Comparison of ENCODE assay signal across 8 mouse cellular contexts in the genomic region with DNA sequence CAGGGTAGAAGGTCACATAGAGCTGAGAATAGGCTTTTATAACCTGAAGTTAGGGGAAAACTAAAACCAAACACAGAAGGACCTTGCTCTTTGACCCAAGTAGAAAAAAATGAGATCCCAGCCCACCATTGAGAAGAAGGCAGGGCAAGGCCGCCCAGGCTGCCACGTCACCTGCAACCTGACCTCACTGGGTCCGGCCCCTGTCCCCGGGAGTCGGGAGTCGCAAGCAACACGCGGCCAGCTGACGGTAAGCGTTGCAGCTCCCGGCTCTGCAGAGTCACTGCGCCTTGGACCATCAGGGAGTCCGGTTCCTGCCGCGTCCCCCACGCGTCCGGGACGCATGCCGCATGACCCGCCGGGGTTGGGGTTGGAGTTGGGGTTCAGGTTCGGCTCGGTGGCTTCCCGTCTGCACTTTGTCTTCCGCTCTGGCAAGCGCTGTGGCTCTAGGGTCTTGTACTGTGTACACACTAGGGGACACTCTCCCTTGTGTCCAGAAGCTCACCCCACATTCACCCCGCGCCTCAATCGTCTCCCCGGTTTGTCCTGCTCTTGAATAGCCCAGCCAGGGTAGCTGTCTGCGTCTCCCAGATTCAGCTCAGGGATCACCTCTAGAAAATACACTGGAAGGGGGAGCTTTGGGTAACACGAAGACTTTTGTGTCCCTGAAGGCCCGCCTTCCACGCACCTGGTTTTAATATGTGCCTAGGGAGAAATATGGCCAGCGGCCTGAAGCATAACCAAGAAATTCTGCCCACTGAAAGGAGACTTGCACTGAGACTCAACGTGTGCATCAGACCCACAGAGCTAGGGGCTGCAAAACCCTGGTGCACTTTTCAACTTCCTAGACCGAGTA. TPM values are rescaled to one million over a fixed set of nuclear protein-coding genes. Genes with fewer than 3 reads are reported as not detected.
DNase-seq lines count a peak whose midpoint lies in the region; ATAC-seq lines count a peak whose summit lies in the region.

A gene (plus strand): TSS at position 187 of the 853 bp plus-strand sequence.

- no peaks in the 10 kb centered on the region for H3K9me3 ChIP-seq in embryonic facial prominence, embryonic 11.5 days (replicated peaks; ENCODE audit: control insufficient read depth, low read length)
- H3K9me3 ChIP-seq in midbrain, embryonic 16.5 days (replicated peaks; ENCODE audit: control insufficient read depth, low read length, poor library complexity, severe bottlenecking), result no peaks in the 10 kb centered on the region

- ATAC-seq in embryonic facial prominence, embryonic 11.5 days (replicated peaks; ENCODE audit: insufficient number of reproducible peaks, low FRiP score, low TSS enrichment, low read depth), result peak; percentile 53; the same call in 1 of the 2 replicates
- 0 out of 2 replicates have a peak, but pooled peaks have one; percentile 29 for ATAC-seq in midbrain, embryonic 16.5 days

- DNase-seq in gastrocnemius, postnatal 14 days, result peak; percentile 32
- DNase-seq in gastrocnemius, adult 18-20 months (ENCODE audit: low spot score), result no peak
- peak; percentile 70 for DNase-seq in embryonic facial prominence, embryonic 11.5 days (ENCODE audit: low spot score)
- peak; percentile 57 to 65 for DNase-seq in heart, postnatal 10 days
- peak; percentile 89 to 91 for DNase-seq in kidney, postnatal 36 days
- DNase-seq in layer of hippocampus, adult 8-10 months (ENCODE audit: low spot score in 2 of 2), result no peak
- no peak for DNase-seq in spleen, adult 12 weeks (ENCODE audit: low spot score)

- H3K36me3 ChIP-seq in embryonic facial prominence, embryonic 11.5 days (replicated peaks; ENCODE audit: control insufficient read depth, insufficient read depth, low read depth, low read length), result no peaks in the 10 kb centered on the region
- H3K36me3 ChIP-seq in midbrain, embryonic 16.5 days (ENCODE audit: control insufficient read depth, insufficient read depth, low read length), result no peaks in the 10 kb centered on the region

- no peaks in the 10 kb centered on the region for H3K27me3 ChIP-seq in embryonic facial prominence, embryonic 11.5 days (ENCODE audit: control insufficient read depth, insufficient read depth, low read length)
- peaks cover 18% of the 10 kb centered on the region for H3K27me3 ChIP-seq in midbrain, embryonic 16.5 days (ENCODE audit: control insufficient read depth, insufficient read depth, low read depth, low read length)

- peak within 1 kb of the TSS; percentile 80 for H3K4me2 ChIP-seq in embryonic facial prominence, embryonic 11.5 days (ENCODE audit: low read depth, low read length)
- peak within 1 kb of the TSS; percentile 57 for H3K4me2 ChIP-seq in midbrain, embryonic 16.5 days (ENCODE audit: low read length)

- intact Hi-C loops in gastrocnemius, postnatal 14 days (cut with DNase I; ENCODE audit: low total_unique reads), result no loop called here
- intact Hi-C loops in heart, postnatal 10 days (cut with DNase I), result no loop called here

- 1% methylated on average over 38 of the region's 38 CpGs for WGBS in embryonic facial prominence, embryonic 11.5 days
- 3% methylated on average over 38 of the region's 38 CpGs for WGBS in midbrain, embryonic 16.5 days

- no peaks in the 10 kb centered on the region for H3K4me1 ChIP-seq in embryonic facial prominence, embryonic 11.5 days (ENCODE audit: control insufficient read depth, insufficient read depth, low read length)
- H3K4me1 ChIP-seq in midbrain, embryonic 16.5 days (ENCODE audit: control insufficient read depth, insufficient read depth, low read length), result peaks cover 3% of the 10 kb centered on the region; the same call in 1 of the 2 replicates

- H3K4me3 ChIP-seq in embryonic facial prominence, embryonic 11.5 days (ENCODE audit: low read depth, low read length), result peak within 1 kb of the TSS; percentile 37
- peak within 1 kb of the TSS; percentile 40 for H3K4me3 ChIP-seq in midbrain, embryonic 16.5 days (ENCODE audit: low read depth, low read length)

- H3K9ac ChIP-seq in embryonic facial prominence, embryonic 11.5 days (replicated peaks; ENCODE audit: low read length), result peak within 1 kb of the TSS; percentile 57
- no peak within 1 kb of the TSS; the same call in 1 of the 2 replicates for H3K9ac ChIP-seq in midbrain, embryonic 16.5 days (ENCODE audit: low read depth, low read length)

- no peak within 1 kb of the TSS for H3K27ac ChIP-seq in embryonic facial prominence, embryonic 11.5 days (replicated peaks; ENCODE audit: low read depth, low read length)
- no peak within 1 kb of the TSS for H3K27ac ChIP-seq in midbrain, embryonic 16.5 days (ENCODE audit: low read length)

RNA-seq across cellular contexts. Expression of the gene that starts here (rescaled TPM):
- not detected for total RNA-seq in gastrocnemius, postnatal 14 days (2021)
- total RNA-seq in gastrocnemius, adult 18-20 months (2021), result under 1 TPM in 1 of 2 experiments, not detected in 1; 0.19 TPM
- polyA plus RNA-seq in embryonic facial prominence, embryonic 11.5 days (2014; fragmentation: Nextera tagmentation; extraction: Ambion mirVana), result 0.49 and 0.66 TPM in 2 replicates
- 1 to 10 TPM in 1 of 2 experiments, under 1 TPM in 1; 0.98 to 1.1 TPM for total RNA-seq in heart, postnatal 10 days (2021)
- polyA plus RNA-seq in midbrain, embryonic 16.5 days (2015; fragmentation: Nextera tagmentation; extraction: Ambion mirVana), result not detected in 2 replicates
- total RNA-seq in layer of hippocampus, adult 8-10 months (2022), result not detected

Comparison
In these comparisons a context has a peak if more than half of its experiments do, and no peak if none do; other contexts are left out.
1. Peak in DNase-seq in gastrocnemius, postnatal 14 days; RNA of the gene not detected or under 1 TPM.
2. Peak in DNase-seq, ATAC-seq, H3K4me3 ChIP-seq, H3K9ac ChIP-seq and H3K4me2 ChIP-seq in embryonic facial prominence, embryonic 11.5 days; RNA of the gene not detected or under 1 TPM.
3. Peak in ATAC-seq, H3K4me3 ChIP-seq and H3K4me2 ChIP-seq in midbrain, embryonic 16.5 days; RNA of the gene not detected or under 1 TPM.
4. DNase-seq: peak in heart, postnatal 10 days (2 of 2) and kidney, postnatal 36 days (2 of 2); none in gastrocnemius, adult 18-20 months (single experiment), layer of hippocampus, adult 8-10 months (0 of 2) and spleen, adult 12 weeks (single experiment).